Mouse (Mus musculus) embryonic facial prominence, embryonic 10.5 days (tissue): ENCODE results near the gene Mmel1. TPM values are rescaled to one million over a fixed set of nuclear protein-coding genes. Genes with fewer than 3 reads are reported as not detected.

Source experiments
- DNase-seq: peaks from one replicate; pipeline ENCODE4 v3.0.0-alpha.2; 2017; ENCODE audit warnings: low spot score
- H3K27ac ChIP-seq: fragments of 300-500 bp; sonication (generic); replicated peaks from 2 replicates; pipeline ENCODE4 v1.5.1; 2016; ENCODE audit warnings: mild to moderate bottlenecking
- H3K27me3 ChIP-seq: fragments of 300-500 bp; sonication (generic); replicated peaks from 2 replicates; pipeline ENCODE4 v1.6.1; 2016; ENCODE audit warnings: low read depth, mild to moderate bottlenecking; ENCODE audit not compliant: poor library complexity, severe bottlenecking
- H3K36me3 ChIP-seq: fragments of 300-500 bp; sonication (generic); replicated peaks from 2 replicates; pipeline ENCODE4 v1.6.1; 2016; ENCODE audit warnings: mild to moderate bottlenecking, moderate library complexity
- H3K4me1 ChIP-seq: fragments of 300-500 bp; sonication (generic); 2 replicates; pipeline ENCODE4 v1.6.1; 2016
- H3K4me3 ChIP-seq: fragments of 300-500 bp; sonication (generic); 2 replicates; pipeline ENCODE4 v1.5.1; 2016; ENCODE audit warnings: mild to moderate bottlenecking, moderate library complexity
- H3K9me3 ChIP-seq: fragments of 300-500 bp; sonication (generic); 2 replicates; pipeline ENCODE4 v1.6.1; 2016; ENCODE audit warnings: mild to moderate bottlenecking
- WGBS: fragments of 180-500 bp; shearing (Covaris S2); methylation state at CpG from one replicate; pipeline ENCODE4 v1.1.7; 2016; 5-methylcytosine and 5-hydroxymethylcytosine counted together
- polyA plus RNA-seq: library from polyadenylated mRNA; unstranded; fragments of >200 nt; fragmentation: Nextera tagmentation; extraction: Ambion mirVana; gene quantifications from 2 replicates; pipeline ENCODE4 v1.2.1, GENCODE M21; 2016

Gene Mmel1
- polyA plus RNA-seq, 1 experiment from 2014 or later, result 0.34 TPM

GRCm38 (mm10) chr4:154936542-154937255 lies 67.3 kb downstream of the Mmel1 start:
- Histone ChIP-seq H3K9me3 (no peaks in the 10 kb centered on the region), H3K4me3 (no peak overlapping the region), H3K27ac (no peak overlapping the region), H3K27me3 (no peaks in the 10 kb centered on the region; the same call in 1 of the 2 replicates), H3K36me3 (no peaks in the 10 kb centered on the region), H3K4me1 (peaks cover 9% of the 10 kb centered on the region; the same call in 1 of the 2 replicates)
- DNase-seq, result no peak
- WGBS, result 63% methylated on average over 8 of the region's 8 CpGs

GRCm38 (mm10) chr4:154937746-154938145 lies 68.4 kb downstream of the Mmel1 start:
- no peak overlapping the region for H3K27ac ChIP-seq
- no peaks in the 10 kb centered on the region for H3K36me3 ChIP-seq
- peaks cover 9% of the 10 kb centered on the region; the same call in 1 of the 2 replicates for H3K4me1 ChIP-seq
- DNase-seq, result no peak
- no peak overlapping the region for H3K4me3 ChIP-seq
- WGBS, result 82% methylated on average over 1 of the region's 1 CpGs
- H3K27me3 ChIP-seq, result no peaks in the 10 kb centered on the region; the same call in 1 of the 2 replicates
- 0 out of 2 replicates have a peak, but pooled peaks cover 3% of the 10 kb centered on the region for H3K9me3 ChIP-seq

- Histone ChIP-seq H3K4me1 (peaks cover 5% of the 10 kb centered on the region; the same call in 1 of the 2 replicates), H3K27me3 (no peaks in the 10 kb centered on the region; the same call in 1 of the 2 replicates), H3K9me3 (0 out of 2 replicates have a peak, but pooled peaks cover 3% of the 10 kb centered on the region), H3K27ac (no peak overlapping the region), H3K4me3 (no peak overlapping the region), H3K36me3 (no peaks in the 10 kb centered on the region)
- 87% methylated on average over 2 of the region's 2 CpGs for WGBS
- no peak for DNase-seq
Observed at GRCm38 (mm10) chr4:154940156-154940555, 70.8 kb downstream of the Mmel1 start.

DNA sequence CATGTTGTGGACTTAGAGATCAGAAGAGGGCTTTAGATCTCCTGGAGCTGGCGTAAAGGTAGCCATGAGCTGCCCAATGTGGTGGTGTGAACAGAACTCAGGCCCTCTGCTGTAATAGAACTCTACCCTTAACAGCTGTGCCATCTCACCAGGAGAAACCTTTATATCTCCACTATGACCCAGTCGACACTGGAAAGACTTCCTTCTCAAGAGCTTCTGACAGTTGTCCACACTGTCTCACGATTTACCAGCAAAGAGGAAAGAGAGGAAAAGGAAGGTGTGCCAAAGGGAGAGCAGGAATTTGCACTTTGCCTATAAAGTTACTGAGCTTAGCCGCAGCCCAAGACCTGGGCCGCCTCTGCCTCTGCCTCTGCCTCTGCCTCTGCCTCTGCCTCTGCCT lies 72.4 kb downstream of the Mmel1 start:
- Histone ChIP-seq H3K27ac (no peak overlapping the region), H3K9me3 (0 out of 2 replicates have a peak, but pooled peaks cover 3% of the 10 kb centered on the region), H3K4me1 (peaks cover 15% of the 10 kb centered on the region), H3K36me3 (no peaks in the 10 kb centered on the region), H3K4me3 (no peak overlapping the region), H3K27me3 (no peaks in the 10 kb centered on the region; the same call in 1 of the 2 replicates)
- DNase-seq, result no peak
- WGBS, result 89% methylated on average over 5 of the region's 5 CpGs

GRCm38 (mm10) chr4:154942632-154943322 lies 73.4 kb downstream of the Mmel1 start:
- Histone ChIP-seq H3K9me3 (0 out of 2 replicates have a peak, but pooled peaks cover 3% of the 10 kb centered on the region), H3K4me1 (peaks cover 14% of the 10 kb centered on the region), H3K36me3 (no peaks in the 10 kb centered on the region), H3K27me3 (no peaks in the 10 kb centered on the region; the same call in 1 of the 2 replicates), H3K27ac (no peak overlapping the region), H3K4me3 (no peak overlapping the region)
- DNase-seq, result no peak
- 86% methylated on average over 10 of the region's 10 CpGs for WGBS

GRCm38 (mm10) chr4:154943323-154944039 lies 74.1 kb downstream of the Mmel1 start:
- Histone ChIP-seq H3K36me3 (no peaks in the 10 kb centered on the region), H3K4me1 (peaks cover 19% of the 10 kb centered on the region), H3K9me3 (0 out of 2 replicates have a peak, but pooled peaks cover 3% of the 10 kb centered on the region), H3K27ac (peak overlapping the region; percentile 1; the same call in 1 of the 2 replicates), H3K4me3 (no peak overlapping the region), H3K27me3 (peaks cover 6% of the 10 kb centered on the region)
- WGBS, result 91% methylated on average over 6 of the region's 6 CpGs
- DNase-seq, result no peak

GRCm38 (mm10) chr4:154944121-154944590 lies 74.8 kb downstream of the Mmel1 start:
- 12% methylated on average over 2 of the region's 2 CpGs for WGBS
- peaks cover 12% of the 10 kb centered on the region for H3K27me3 ChIP-seq
- DNase-seq, result peak; percentile 75
- H3K36me3 ChIP-seq, result no peaks in the 10 kb centered on the region
- no peak overlapping the region for H3K4me3 ChIP-seq
- H3K27ac ChIP-seq, result 0 out of 2 replicates have a peak overlapping the region, but pooled peaks have one; percentile 1
- H3K9me3 ChIP-seq, result 0 out of 2 replicates have a peak, but pooled peaks cover 3% of the 10 kb centered on the region
- peaks cover 25% of the 10 kb centered on the region for H3K4me1 ChIP-seq

Other genes with a start within 250 kb of the Mmel1 start
- 33.9 and 44.5 TPM in 2 replicates for gene Prdm16, start 232.7 kb upstream of the Mmel1 start, polyA plus RNA-seq
- not detected in 2 replicates for gene Actrt2, start 201.7 kb upstream of the Mmel1 start, polyA plus RNA-seq
- gene Ttc34, start 32.1 kb upstream of the Mmel1 start, polyA plus RNA-seq, result 0.25 and 0.45 TPM in 2 replicates
- 41.2 and 42.3 TPM in 2 replicates for gene Fam213b, start 29.6 kb downstream of the Mmel1 start, polyA plus RNA-seq
- gene Tnfrsf14, start 59.0 kb downstream of the Mmel1 start, polyA plus RNA-seq, result 0.45 and 1.4 TPM in 2 replicates
- gene Hes5, start 91.3 kb downstream of the Mmel1 start, polyA plus RNA-seq, result 84.4 and 151 TPM in 2 replicates
- gene Pank4, start 94.5 kb downstream of the Mmel1 start, polyA plus RNA-seq, result 49.2 and 50.1 TPM in 2 replicates
- 2.0 and 3.5 TPM in 2 replicates for gene Plch2, start 187.2 kb downstream of the Mmel1 start, polyA plus RNA-seq
- gene Pex10, start 197.4 kb downstream of the Mmel1 start, polyA plus RNA-seq, result 19.0 and 22.2 TPM in 2 replicates
- gene Rer1, start 216.8 kb downstream of the Mmel1 start, polyA plus RNA-seq, result 128 and 134 TPM in 2 replicates
- gene Morn1, start 217.0 kb downstream of the Mmel1 start, polyA plus RNA-seq, result 4.3 and 5.4 TPM in 2 replicates